12 mouse cellular contexts compared by ENCODE assay signal in the genomic region with DNA sequence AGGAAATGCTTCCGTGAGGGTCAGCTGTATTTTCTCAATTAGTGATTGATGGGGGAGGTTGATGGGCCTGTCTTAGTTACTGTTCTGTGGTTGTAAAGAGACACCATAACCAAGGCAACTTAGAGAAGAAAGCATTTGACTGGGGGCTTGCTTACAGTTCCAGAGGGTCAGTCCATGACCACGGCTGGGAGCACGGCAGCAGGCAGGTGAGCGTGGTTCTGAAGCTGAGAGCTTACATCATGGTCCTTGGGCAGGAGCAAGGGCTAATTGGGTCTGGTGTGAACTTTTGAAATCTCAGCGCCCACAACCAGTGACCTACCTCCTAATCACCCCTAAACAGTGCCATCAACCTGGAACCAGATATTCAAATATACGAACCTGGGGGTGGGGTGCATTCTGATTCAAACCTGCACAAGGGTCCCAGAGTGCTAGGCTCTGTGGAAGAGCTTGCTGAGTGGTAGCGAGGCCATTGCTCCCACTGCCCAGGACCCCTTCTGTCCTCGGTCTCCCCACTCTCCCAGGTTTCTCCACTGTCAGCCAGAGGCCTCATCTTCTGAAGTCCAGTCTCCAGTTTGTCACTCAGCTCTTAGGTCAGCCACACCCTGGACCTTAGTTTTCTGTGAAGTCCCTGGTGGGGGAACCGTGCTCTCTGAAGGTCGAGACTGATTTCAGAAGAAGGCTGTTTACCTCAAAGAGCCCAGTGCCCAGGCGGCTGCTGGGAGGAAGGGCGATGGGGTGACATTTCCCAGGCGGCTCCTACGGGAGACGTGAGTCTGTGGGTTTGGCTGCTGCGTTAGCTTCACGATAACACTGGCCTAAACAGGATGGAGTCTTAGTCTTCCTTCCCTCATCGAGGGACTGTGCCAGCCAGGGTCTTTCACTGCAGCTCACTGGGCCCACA. TPM values are rescaled to one million over a fixed set of nuclear protein-coding genes. Genes with fewer than 3 reads are reported as not detected.
DNase-seq lines count a peak whose midpoint lies in the region; ATAC-seq lines count a peak whose summit lies in the region.
"Had no signal": no experiment of that assay in that cellular context is flagged by ENCODE, and none has a peak within 500 bp of the region (broad histone marks: within the 10 kb centered on the region; RNA-seq: fewer than 3 reads in every experiment).

No protein-coding gene starts in this region.

- no peaks in the 10 kb centered on the region for H3K36me3 ChIP-seq in heart, embryonic 12.5 days
- H3K36me3 ChIP-seq in midbrain, embryonic 11.5 days (ENCODE audit: control insufficient read depth, insufficient read depth, low read length): no peaks in the 10 kb centered on the region
- no peaks in the 10 kb centered on the region for H3K36me3 ChIP-seq in midbrain, embryonic 10.5 days
- H3K36me3 ChIP-seq in liver, embryonic 11.5 days (ENCODE audit: control insufficient read depth, insufficient read depth, low read length): no peaks in the 10 kb centered on the region
- no peaks in the 10 kb centered on the region for H3K36me3 ChIP-seq in stomach, embryonic 16.5 days (ENCODE audit: control insufficient read depth, insufficient read depth, low read length)
- H3K36me3 ChIP-seq: midbrain, embryonic 12.5 days had no signal

- peak overlapping the region; percentile 67 for H3K4me2 ChIP-seq in heart, embryonic 12.5 days
- no peak overlapping the region for H3K4me2 ChIP-seq in midbrain, embryonic 11.5 days
- peak overlapping the region; percentile 60 for H3K4me2 ChIP-seq in liver, embryonic 11.5 days
- H3K4me2 ChIP-seq in stomach, embryonic 16.5 days (ENCODE audit: low read depth, low read length): no peak overlapping the region
- H3K4me2 ChIP-seq: midbrain, embryonic 12.5 days had no signal

- no peaks in the 10 kb centered on the region for H3K27me3 ChIP-seq in heart, embryonic 12.5 days (replicated peaks)
- H3K27me3 ChIP-seq in midbrain, embryonic 11.5 days (ENCODE audit: control insufficient read depth, insufficient read depth, low read length): no peaks in the 10 kb centered on the region
- H3K27me3 ChIP-seq in midbrain, embryonic 10.5 days (ENCODE audit: low read depth, poor library complexity, severe bottlenecking): 0 out of 2 replicates have a peak, but pooled peaks cover 12% of the 10 kb centered on the region
- no peaks in the 10 kb centered on the region for H3K27me3 ChIP-seq in liver, embryonic 11.5 days (replicated peaks; ENCODE audit: control insufficient read depth, insufficient read depth, low read length)
- no peaks in the 10 kb centered on the region for H3K27me3 ChIP-seq in stomach, embryonic 16.5 days (ENCODE audit: control insufficient read depth, insufficient read depth, low read length)
- H3K27me3 ChIP-seq: midbrain, embryonic 12.5 days had no signal

- no peak for DNase-seq in heart, adult 8-10 months (ENCODE audit: low spot score)
- peak; percentile 67 for DNase-seq in midbrain, embryonic 11.5 days (ENCODE audit: low spot score, missing footprints)
- DNase-seq in midbrain, embryonic 10.5 days (ENCODE audit: low spot score): no peak
- DNase-seq in liver, embryonic 11.5 days (ENCODE audit: low spot score): no peak
- DNase-seq in right cerebral cortex, adult 18-20 months: no peak
- DNase-seq: forebrain, postnatal 0 days; thymus, postnatal 14 days had no signal

- H3K4me3 ChIP-seq in heart, embryonic 12.5 days: no peak overlapping the region; the same call in 1 of the 2 replicates
- H3K4me3 ChIP-seq in midbrain, embryonic 11.5 days (ENCODE audit: low read depth, low read length): no peak overlapping the region
- H3K4me3 ChIP-seq in midbrain, embryonic 10.5 days: no peak overlapping the region
- H3K4me3 ChIP-seq in liver, embryonic 11.5 days (ENCODE audit: low read depth, low read length): no peak overlapping the region
- no peak overlapping the region for H3K4me3 ChIP-seq in stomach, embryonic 16.5 days (replicated peaks; ENCODE audit: low read length)
- H3K4me3 ChIP-seq: midbrain, embryonic 12.5 days had no signal

- H3K9me3 ChIP-seq in heart, embryonic 12.5 days (replicated peaks): 0 out of 2 replicates have a peak, but pooled peaks cover 2% of the 10 kb centered on the region
- no peaks in the 10 kb centered on the region for H3K9me3 ChIP-seq in midbrain, embryonic 11.5 days (ENCODE audit: control insufficient read depth, low read length)
- H3K9me3 ChIP-seq in midbrain, embryonic 10.5 days (replicated peaks): no peaks in the 10 kb centered on the region
- H3K9me3 ChIP-seq in liver, embryonic 11.5 days (ENCODE audit: control insufficient read depth, low read length): no peaks in the 10 kb centered on the region
- H3K9me3 ChIP-seq in stomach, embryonic 16.5 days (replicated peaks; ENCODE audit: control insufficient read depth, low read length): no peaks in the 10 kb centered on the region

- H3K4me1 ChIP-seq in heart, embryonic 12.5 days (replicated peaks): peaks cover 49% of the 10 kb centered on the region
- H3K4me1 ChIP-seq in midbrain, embryonic 11.5 days (ENCODE audit: control insufficient read depth, insufficient read depth, low read length): peaks cover 4% of the 10 kb centered on the region; the same call in 1 of the 2 replicates
- H3K4me1 ChIP-seq in midbrain, embryonic 10.5 days: peaks cover 15% of the 10 kb centered on the region
- H3K4me1 ChIP-seq in liver, embryonic 11.5 days (replicated peaks; ENCODE audit: control insufficient read depth, insufficient read depth, low read length): peaks cover 21% of the 10 kb centered on the region
- peaks cover 25% of the 10 kb centered on the region; the same call in 1 of the 2 replicates for H3K4me1 ChIP-seq in stomach, embryonic 16.5 days (ENCODE audit: control insufficient read depth, insufficient read depth, low read length)

- no peak for ATAC-seq in heart, embryonic 12.5 days (ENCODE audit: insufficient number of reproducible peaks, low FRiP score)
- no peak for ATAC-seq in midbrain, embryonic 11.5 days (ENCODE audit: low FRiP score)
- ATAC-seq in liver, embryonic 11.5 days (replicated peaks; ENCODE audit: low FRiP score): 0 out of 2 replicates have a peak, but pooled peaks have one; percentile 16
- ATAC-seq in stomach, embryonic 16.5 days (ENCODE audit: insufficient read depth, low FRiP score): no peak
- ATAC-seq: inflammation-experienced regulatory T-cells, adult 6 months had no signal

- peak overlapping the region; percentile 39 for H3K27ac ChIP-seq in heart, embryonic 12.5 days (ENCODE audit: poor library complexity, severe bottlenecking)
- no peak overlapping the region for H3K27ac ChIP-seq in midbrain, embryonic 11.5 days (ENCODE audit: low read depth, low read length)
- H3K27ac ChIP-seq in midbrain, embryonic 10.5 days (replicated peaks): no peak overlapping the region
- H3K27ac ChIP-seq in liver, embryonic 11.5 days (ENCODE audit: low read depth, low read length): peak overlapping the region; percentile 54; the same call in 1 of the 2 replicates
- H3K27ac ChIP-seq in stomach, embryonic 16.5 days (ENCODE audit: low read length): peak overlapping the region; percentile 5; the same call in 1 of the 2 replicates
- H3K27ac ChIP-seq: midbrain, embryonic 12.5 days had no signal

- H3K9ac ChIP-seq in heart, embryonic 12.5 days: 0 out of 2 replicates have a peak overlapping the region, but pooled peaks have one; percentile 1
- no peak overlapping the region for H3K9ac ChIP-seq in midbrain, embryonic 11.5 days (ENCODE audit: low read length)
- no peak overlapping the region for H3K9ac ChIP-seq in liver, embryonic 11.5 days (ENCODE audit: low read depth, low read length)
- no peak overlapping the region for H3K9ac ChIP-seq in stomach, embryonic 16.5 days (ENCODE audit: low read length)
- H3K9ac ChIP-seq: midbrain, embryonic 12.5 days had no signal

- WGBS in heart, embryonic 12.5 days: 43% methylated on average over 18 of the region's 18 CpGs
- WGBS in midbrain, embryonic 11.5 days: 82% methylated on average over 18 of the region's 18 CpGs
- 85% methylated on average over 18 of the region's 18 CpGs for WGBS in midbrain, embryonic 10.5 days
- 50% methylated on average over 18 of the region's 18 CpGs for whole genome bisulfite sequencing in liver, embryonic 11.5 days
- 61% methylated on average over 18 of the region's 18 CpGs for WGBS in stomach, embryonic 16.5 days

RNA-seq across cellular contexts. Expression of a gene that starts 24.2 kb away (rescaled TPM):
- 0.73 and 0.83 TPM in 2 replicates for polyA plus RNA-seq in heart, embryonic 12.5 days (2016; fragmentation: Nextera tagmentation; extraction: Ambion mirVana)
- total RNA-seq in heart, adult 8-10 months (2022): 1 to 10 TPM in 3 of 4 experiments, under 1 TPM in 1; 0.54 to 2.1 (median 1.1) TPM
- 0.33 TPM in 1 of 2 replicates, not detected in the other for polyA plus RNA-seq in midbrain, embryonic 11.5 days (2014; fragmentation: Nextera tagmentation; extraction: Ambion mirVana)
- 0.06 and 0.22 TPM in 2 replicates for polyA plus RNA-seq in midbrain, embryonic 10.5 days (2016; fragmentation: Nextera tagmentation; extraction: Ambion mirVana)
- polyA plus RNA-seq in liver, embryonic 11.5 days (2014; fragmentation: Nextera tagmentation; extraction: Ambion mirVana): 0.58 and 0.94 TPM in 2 replicates
- polyA plus RNA-seq in stomach, embryonic 16.5 days (2015; fragmentation: Nextera tagmentation; extraction: Ambion mirVana): 9.4 and 9.5 TPM in 2 replicates
- total RNA-seq: common myeloid progenitor, adult 5-6 weeks had no signal

RNA-seq across cellular contexts. Expression of a gene that starts 33.1 kb away (rescaled TPM):
- polyA plus RNA-seq in heart, embryonic 12.5 days (2016; fragmentation: Nextera tagmentation; extraction: Ambion mirVana): 46.6 and 49.7 TPM in 2 replicates
- 10 to 100 TPM; 21.1 to 25.4 (median 21.4) TPM for total RNA-seq in heart, adult 8-10 months (2022)
- 57.9 and 67.4 TPM in 2 replicates for polyA plus RNA-seq in midbrain, embryonic 11.5 days (2014; fragmentation: Nextera tagmentation; extraction: Ambion mirVana)
- polyA plus RNA-seq in midbrain, embryonic 10.5 days (2016; fragmentation: Nextera tagmentation; extraction: Ambion mirVana): 80.8 TPM in 2 replicates
- polyA plus RNA-seq in liver, embryonic 11.5 days (2014; fragmentation: Nextera tagmentation; extraction: Ambion mirVana): 52.6 and 54.9 TPM in 2 replicates
- polyA plus RNA-seq in stomach, embryonic 16.5 days (2015; fragmentation: Nextera tagmentation; extraction: Ambion mirVana): 66.9 and 67.0 TPM in 2 replicates

RNA-seq across cellular contexts. Expression of a gene that starts 52.8 kb away (rescaled TPM):
- 7.0 and 7.5 TPM in 2 replicates for polyA plus RNA-seq in heart, embryonic 12.5 days (2016; fragmentation: Nextera tagmentation; extraction: Ambion mirVana)
- 1 to 10 TPM; 1.5 to 4.7 (median 2.4) TPM for total RNA-seq in heart, adult 8-10 months (2022)
- polyA plus RNA-seq in midbrain, embryonic 11.5 days (2014; fragmentation: Nextera tagmentation; extraction: Ambion mirVana): not detected in 2 replicates
- polyA plus RNA-seq in midbrain, embryonic 10.5 days (2016; fragmentation: Nextera tagmentation; extraction: Ambion mirVana): 0.06 TPM in 1 of 2 replicates, not detected in the other
- 0.23 TPM in 1 of 2 replicates, not detected in the other for polyA plus RNA-seq in liver, embryonic 11.5 days (2014; fragmentation: Nextera tagmentation; extraction: Ambion mirVana)
- 37.4 and 64.5 TPM in 2 replicates for polyA plus RNA-seq in stomach, embryonic 16.5 days (2015; fragmentation: Nextera tagmentation; extraction: Ambion mirVana)

Comparison
In these comparisons a context has a peak if more than half of its experiments do, and no peak if none do; other contexts are left out.
1. H3K27ac ChIP-seq: peak in heart, embryonic 12.5 days (single experiment), liver, embryonic 11.5 days (single experiment) and stomach, embryonic 16.5 days (single experiment); none in midbrain, embryonic 11.5 days (single experiment) and midbrain, embryonic 10.5 days (single experiment).
2. H3K4me2 ChIP-seq: peak in heart, embryonic 12.5 days (single experiment) and liver, embryonic 11.5 days (single experiment); none in midbrain, embryonic 11.5 days (single experiment) and stomach, embryonic 16.5 days (single experiment).